Mouse (Mus musculus) embryonic facial prominence, embryonic 12.5 days (tissue): ENCODE data around the gene Exoc3l2. TPM values are rescaled to one million over a fixed set of nuclear protein-coding genes. Genes with fewer than 3 reads are reported as not detected.

ENCODE experiments used
- ATAC-seq: fragments of 200-750 bp; cut with Nextera tagmentation; 2 replicates; pipeline ENCODE4 v1.8.0; 2017; ENCODE audit not compliant: insufficient number of reproducible peaks, insufficient read depth, low FRiP score, low TSS enrichment
- H3K27ac ChIP-seq: fragments of 300-500 bp; sonication (generic); 2 replicates; pipeline ENCODE4 v1.5.1; 2016; ENCODE audit warnings: mild to moderate bottlenecking
- H3K27me3 ChIP-seq: fragments of 300-500 bp; sonication (generic); 2 replicates; pipeline ENCODE4 v1.6.1; 2016; ENCODE audit warnings: mild to moderate bottlenecking, moderate library complexity
- H3K36me3 ChIP-seq: fragments of 300-500 bp; sonication (generic); 2 replicates; pipeline ENCODE4 v1.6.1; 2016; ENCODE audit warnings: mild to moderate bottlenecking
- H3K4me1 ChIP-seq: fragments of 300-500 bp; sonication (generic); 2 replicates; pipeline ENCODE4 v1.6.1; 2016
- H3K4me2 ChIP-seq: fragments of 300-500 bp; sonication (generic); replicated peaks from 2 replicates; pipeline ENCODE4 v1.6.1; 2016; ENCODE audit warnings: mild to moderate bottlenecking, moderate library complexity
- H3K4me3 ChIP-seq: fragments of 300-500 bp; sonication (generic); 2 replicates; pipeline ENCODE4 v1.5.1; 2016; ENCODE audit warnings: mild to moderate bottlenecking
- H3K9ac ChIP-seq: fragments of 300-500 bp; sonication (generic); 2 replicates; pipeline ENCODE4 v1.6.1; 2016; ENCODE audit warnings: mild to moderate bottlenecking, moderate library complexity
- H3K9me3 ChIP-seq: fragments of 300-500 bp; sonication (generic); 2 replicates; pipeline ENCODE4 v1.6.1; 2016; ENCODE audit warnings: mild to moderate bottlenecking, moderate library complexity
- WGBS: fragments of 180-500 bp; shearing (Covaris S2); methylation state at CpG from one replicate; pipeline ENCODE4 v1.1.7; 2016; 5-methylcytosine and 5-hydroxymethylcytosine counted together
- polyA plus RNA-seq: library from polyadenylated mRNA; unstranded; fragments of >200 nt; fragmentation: Nextera tagmentation; extraction: Ambion mirVana; gene quantifications from 2 replicates; pipeline ENCODE4 v1.2.1, GENCODE M21; 2016

Gene Exoc3l2
- polyA plus RNA-seq, 1 experiment from 2014 or later, result 1.0 TPM

GRCm38 (mm10) chr7:19494751-19495474, 31.8 kb downstream of the Exoc3l2 start:
- 79% methylated on average over 25 of the region's 25 CpGs for WGBS
- no peak for ATAC-seq

GRCm38 (mm10) chr7:19495521-19496213, 32.5 kb downstream of the Exoc3l2 start:
- ATAC-seq, result no peak

More at GRCm38 (mm10) chr7:19494751-19495474, 31.8 kb downstream of the Exoc3l2 start:
- Histone ChIP-seq H3K9ac (no peak overlapping the region), H3K4me2 (no peak overlapping the region), H3K4me3 (no peak overlapping the region), H3K27ac (no peak overlapping the region), H3K9me3 (no peaks in the 10 kb centered on the region), H3K27me3 (peaks cover 43% of the 10 kb centered on the region), H3K4me1 (peaks cover 13% of the 10 kb centered on the region; the same call in 1 of the 2 replicates), H3K36me3 (no peaks in the 10 kb centered on the region)

GRCm38 (mm10) chr7:19496214-19496555, 33.1 kb downstream of the Exoc3l2 start:
- H3K4me2 ChIP-seq, result no peak overlapping the region
- WGBS, result 45% methylated on average over 5 of the region's 5 CpGs

More at GRCm38 (mm10) chr7:19495521-19496213, 32.5 kb downstream of the Exoc3l2 start:
- WGBS, result 53% methylated on average over 20 of the region's 20 CpGs
- no peak overlapping the region for H3K9ac ChIP-seq
- no peaks in the 10 kb centered on the region for H3K36me3 ChIP-seq
- H3K4me2 ChIP-seq, result no peak overlapping the region
- H3K27me3 ChIP-seq, result peaks cover 35% of the 10 kb centered on the region
- H3K4me1 ChIP-seq, result peaks cover 13% of the 10 kb centered on the region; the same call in 1 of the 2 replicates
- H3K27ac ChIP-seq, result no peak overlapping the region
- H3K4me3 ChIP-seq, result no peak overlapping the region
- H3K9me3 ChIP-seq, result no peaks in the 10 kb centered on the region

GRCm38 (mm10) chr7:19498326-19498725, 35.2 kb downstream of the Exoc3l2 start:
- Histone ChIP-seq H3K27me3 (peaks cover 11% of the 10 kb centered on the region; the same call in 1 of the 2 replicates), H3K4me2 (no peak overlapping the region), H3K36me3 (no peaks in the 10 kb centered on the region), H3K9ac (no peak overlapping the region), H3K4me1 (peaks cover 3% of the 10 kb centered on the region; the same call in 1 of the 2 replicates), H3K9me3 (no peaks in the 10 kb centered on the region), H3K4me3 (no peak overlapping the region), H3K27ac (no peak overlapping the region)
- no peak for ATAC-seq
- WGBS, result 63% methylated on average over 4 of the region's 4 CpGs

More at GRCm38 (mm10) chr7:19496214-19496555, 33.1 kb downstream of the Exoc3l2 start:
- Histone ChIP-seq H3K9me3 (no peaks in the 10 kb centered on the region), H3K27ac (no peak overlapping the region), H3K9ac (no peak overlapping the region), H3K27me3 (peaks cover 30% of the 10 kb centered on the region), H3K36me3 (no peaks in the 10 kb centered on the region), H3K4me3 (no peak overlapping the region), H3K4me1 (peaks cover 13% of the 10 kb centered on the region; the same call in 1 of the 2 replicates)
- ATAC-seq, result no peak

- Histone ChIP-seq H3K9me3 (no peaks in the 10 kb centered on the region), H3K27me3 (no peaks in the 10 kb centered on the region), H3K4me2 (no peak overlapping the region), H3K4me3 (no peak overlapping the region), H3K36me3 (no peaks in the 10 kb centered on the region), H3K4me1 (no peaks in the 10 kb centered on the region), H3K9ac (no peak overlapping the region), H3K27ac (no peak overlapping the region)
- no peak for ATAC-seq
- WGBS, result 72% methylated on average over 12 of the region's 12 CpGs
Observed at GRCm38 (mm10) chr7:19500420-19501363, 37.6 kb downstream of the Exoc3l2 start.

- H3K36me3 ChIP-seq, result no peaks in the 10 kb centered on the region
- H3K4me2 ChIP-seq, result no peak overlapping the region
- H3K4me3 ChIP-seq, result no peak overlapping the region
- ATAC-seq, result no peak
- H3K27ac ChIP-seq, result no peak overlapping the region
- H3K27me3 ChIP-seq, result no peaks in the 10 kb centered on the region
- WGBS, result 60% methylated on average over 4 of the region's 4 CpGs
- H3K9me3 ChIP-seq, result no peaks in the 10 kb centered on the region
- H3K4me1 ChIP-seq, result peaks cover under 1% of the 10 kb centered on the region; the same call in 1 of the 2 replicates
- no peak overlapping the region for H3K9ac ChIP-seq
Observed at GRCm38 (mm10) chr7:19501658-19502057, 38.5 kb downstream of the Exoc3l2 start.

- H3K4me2 ChIP-seq, result no peak overlapping the region
- no peaks in the 10 kb centered on the region for H3K9me3 ChIP-seq
- H3K27ac ChIP-seq, result no peak overlapping the region
- no peak overlapping the region for H3K4me3 ChIP-seq
- no peaks in the 10 kb centered on the region for H3K36me3 ChIP-seq
- 39% methylated on average over 5 of the region's 5 CpGs for WGBS
- peaks cover 6% of the 10 kb centered on the region for H3K4me1 ChIP-seq
- no peak overlapping the region for H3K9ac ChIP-seq
- no peaks in the 10 kb centered on the region for H3K27me3 ChIP-seq
- ATAC-seq, result no peak
Observed at GRCm38 (mm10) chr7:19503481-19504068, 40.4 kb downstream of the Exoc3l2 start.

GRCm38 (mm10) chr7:19506326-19506725, 43.2 kb downstream of the Exoc3l2 start:
- no peak for ATAC-seq
- Histone ChIP-seq H3K4me1 (peaks cover 14% of the 10 kb centered on the region), H3K4me2 (peak overlapping the region; percentile 79), H3K4me3 (peak overlapping the region; percentile 82; the same call in 1 of the 2 replicates), H3K27me3 (no peaks in the 10 kb centered on the region), H3K9ac (peak overlapping the region; percentile 79; the same call in 1 of the 2 replicates), H3K36me3 (no peaks in the 10 kb centered on the region), H3K9me3 (no peaks in the 10 kb centered on the region), H3K27ac (no peak overlapping the region)
- WGBS, result 33% methylated on average over 6 of the region's 6 CpGs

GRCm38 (mm10) chr7:19506969-19507611, 44.0 kb downstream of the Exoc3l2 start:
- Histone ChIP-seq H3K36me3 (no peaks in the 10 kb centered on the region), H3K4me2 (peak overlapping the region; percentile 79), H3K27me3 (no peaks in the 10 kb centered on the region), H3K4me1 (peaks cover 14% of the 10 kb centered on the region), H3K4me3 (peak overlapping the region; percentile 82), H3K27ac (peak overlapping the region; percentile 52; the same call in 1 of the 2 replicates), H3K9me3 (no peaks in the 10 kb centered on the region), H3K9ac (peak overlapping the region; percentile 79)
- no peak for ATAC-seq
- WGBS, result under 1% methylated on average over 70 of the region's 71 CpGs

- Histone ChIP-seq H3K9me3 (no peaks in the 10 kb centered on the region), H3K4me3 (peak overlapping the region; percentile 82), H3K4me1 (peaks cover 14% of the 10 kb centered on the region), H3K9ac (peak overlapping the region; percentile 79), H3K36me3 (no peaks in the 10 kb centered on the region), H3K27me3 (no peaks in the 10 kb centered on the region), H3K4me2 (peak overlapping the region; percentile 79), H3K27ac (peak overlapping the region; percentile 52; the same call in 1 of the 2 replicates)
- 5% methylated on average over 18 of the region's 18 CpGs for WGBS
- ATAC-seq, result no peak
Observed at GRCm38 (mm10) chr7:19507612-19507981, 44.5 kb downstream of the Exoc3l2 start.
